Mouse (Mus musculus): ENCODE measurements around the gene Eef1a1.

DNA sequence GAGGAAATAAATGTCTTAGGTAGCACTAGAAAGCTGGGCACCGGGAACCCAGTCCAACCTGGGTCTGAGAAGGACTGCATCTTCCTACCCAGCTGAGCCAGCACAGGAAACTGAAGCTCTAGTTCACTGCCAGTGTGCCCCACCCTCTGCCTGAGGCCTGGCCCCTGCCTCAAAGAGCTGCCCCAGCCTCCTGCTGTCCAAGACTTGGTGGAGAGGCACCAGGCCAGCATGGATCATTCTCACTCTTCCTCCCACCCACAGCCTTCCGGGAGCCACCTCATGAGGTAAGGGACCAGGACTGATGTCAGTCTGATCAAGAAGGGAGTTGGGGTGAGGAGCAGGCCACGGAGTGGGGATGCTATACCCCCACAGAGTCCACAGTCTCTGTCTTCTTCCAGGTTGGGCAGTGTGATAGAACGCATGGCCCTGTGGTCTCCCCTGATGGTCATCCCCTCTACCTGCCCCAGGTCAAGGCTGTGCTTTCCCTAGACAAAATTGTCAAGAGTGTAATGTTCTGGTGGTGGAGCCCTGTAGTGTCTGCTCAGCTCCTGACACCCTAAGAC is 60.0 kb downstream of the Eef1a1 start:
- TF ChIP-seq POLR2A (IDR thresholded peaks at IDR 0.05; ENCODE audit: borderline replicate concordance, extremely low read depth, low read depth, low read length) (no peak), CTCF (IDR thresholded peaks at IDR 0.05; ENCODE audit: insufficient read depth, low read length) (no peak)

All from lung, adult 2 months (tissue).